Comparison of ENCODE assay signal across 27 mouse cellular contexts in genomic region chr9:65642546-65642945, GRCm38 (mm10). TPM values are rescaled to one million over a fixed set of nuclear protein-coding genes. Genes with fewer than 3 reads are reported as not detected.
A peak's percentile ranks its signal among the peaks of the same experiment; 100 is the strongest.
DNase-seq lines count a peak whose midpoint lies in the region; ATAC-seq and TF ChIP-seq lines count a peak whose summit lies in the region.
"Had no signal": no experiment of that assay in that cellular context is flagged by ENCODE, and none has a peak within 500 bp of the region (broad histone marks: within the 10 kb centered on the region; RNA-seq: fewer than 3 reads in every experiment).

No protein-coding gene starts in this region.

- 0 out of 2 replicates have a peak overlapping the region, but pooled peaks have one; percentile 81 for H3K27ac ChIP-seq in heart, embryonic 10.5 days
- H3K27ac ChIP-seq in heart, embryonic 15.5 days = peak overlapping the region; percentile 33
- H3K27ac ChIP-seq in ES-E14 (ENCODE audit: insufficient read depth, low read depth, low read length, poor library complexity, severe bottlenecking) = peak overlapping the region; percentile 99; the same call in 1 of the 2 replicates
- H3K27ac ChIP-seq: embryonic facial prominence, embryonic 12.5 days; embryonic facial prominence, embryonic 15.5 days; hindbrain, embryonic 12.5 days; hindbrain, embryonic 15.5 days had no signal

- H3K4me3 ChIP-seq in heart, embryonic 10.5 days = no peak overlapping the region
- no peak overlapping the region for H3K4me3 ChIP-seq in heart, embryonic 15.5 days
- H3K4me3 ChIP-seq in E14TG2a.4 (replicated peaks; ENCODE audit: low read length) (peak overlapping the region; percentile 61), ES-E14 (ENCODE audit: insufficient read depth in 1 of 2, low read depth in 1 of 2, low read length in 2 of 2, poor library complexity in 1 of 2, severe bottlenecking in 1 of 2) (no peak overlapping the region)
- H3K4me3 ChIP-seq: embryonic facial prominence, embryonic 12.5 days; embryonic facial prominence, embryonic 15.5 days; gastrocnemius, adult 2 months; hindbrain, embryonic 12.5 days; hindbrain, embryonic 15.5 days had no signal

- H3K36me3 ChIP-seq in heart, embryonic 10.5 days = no peaks in the 10 kb centered on the region; the same call in 1 of the 2 replicates
- H3K36me3 ChIP-seq in heart, embryonic 15.5 days = no peaks in the 10 kb centered on the region
- H3K36me3 ChIP-seq in E14TG2a.4 (ENCODE audit: insufficient read depth, low read length) = peaks cover 58% of the 10 kb centered on the region
- peaks cover 7% of the 10 kb centered on the region; the same call in 1 of the 2 replicates for H3K36me3 ChIP-seq in ES-E14 (ENCODE audit: control insufficient read depth, insufficient read depth, low read length, poor library complexity, severe bottlenecking)
- H3K36me3 ChIP-seq: embryonic facial prominence, embryonic 12.5 days; embryonic facial prominence, embryonic 15.5 days; G1E; hindbrain, embryonic 12.5 days; hindbrain, embryonic 15.5 days had no signal

- ATAC-seq in heart, embryonic 15.5 days (replicated peaks; ENCODE audit: insufficient number of reproducible peaks, insufficient read depth, low FRiP score, low read depth) = no peak
- ATAC-seq: forebrain, embryonic 14.5 days; forebrain, postnatal 0 days; intestine, postnatal 0 days; Patski had no signal

- H3K4me1 ChIP-seq in heart, embryonic 10.5 days = peaks cover 82% of the 10 kb centered on the region
- H3K4me1 ChIP-seq in heart, embryonic 15.5 days (replicated peaks) = peaks cover 71% of the 10 kb centered on the region
- peaks cover 93% of the 10 kb centered on the region for H3K4me1 ChIP-seq in E14TG2a.4 (replicated peaks; ENCODE audit: low read depth, low read length)
- H3K4me1 ChIP-seq in ES-E14 (ENCODE audit: control insufficient read depth in 2 of 2, insufficient read depth in 2 of 2, low read length in 2 of 2, poor library complexity in 1 of 2) = peaks cover 25 to 47% of the 10 kb centered on the region in 2 experiments
- H3K4me1 ChIP-seq: hindbrain, embryonic 15.5 days had no signal

- H3K4me2 ChIP-seq in heart, embryonic 15.5 days = no peak overlapping the region
- H3K4me2 ChIP-seq: embryonic facial prominence, embryonic 12.5 days; embryonic facial prominence, embryonic 15.5 days; hindbrain, embryonic 15.5 days had no signal

- TF ChIP-seq CTCF in E14TG2a.4 (conservative IDR thresholded peaks at IDR 0.05; ENCODE audit: low read length) = no peak

- no peak for DNase-seq in heart, embryonic 10.5 days (ENCODE audit: low spot score)
- DNase-seq in heart, postnatal 4 days = no peak
- no peak for DNase-seq in heart, postnatal 36 days
- no peak for DNase-seq in ES-E14 (ENCODE audit: low read depth, low spot score)
- DNase-seq in lung, postnatal 4 days = no peak
- DNase-seq in layer of hippocampus, postnatal 14 days (ENCODE audit: low spot score in 2 of 2) = no peak
- DNase-seq: adrenal gland, adult 2 months; adrenal gland, postnatal 14 days; cerebellum, adult 11 months; cerebellum, adult 2 months; cerebellum, adult 9-11 months; cerebellum, postnatal 25 days; forebrain, postnatal 0 days; gastrocnemius, adult 2 months; gastrocnemius, postnatal 14 days; heart, adult 18-20 months; kidney, adult 2 months had no signal

- intact Hi-C loops in heart, postnatal 36 days (cut with DNase I) = no loop called here

- no peaks in the 10 kb centered on the region for H3K27me3 ChIP-seq in heart, embryonic 10.5 days (ENCODE audit: insufficient read depth, poor library complexity, severe bottlenecking)
- no peaks in the 10 kb centered on the region for H3K27me3 ChIP-seq in heart, embryonic 15.5 days
- no peaks in the 10 kb centered on the region for H3K27me3 ChIP-seq in E14TG2a.4 (ENCODE audit: insufficient read depth, low read length)
- H3K27me3 ChIP-seq: embryonic facial prominence, embryonic 12.5 days; embryonic facial prominence, embryonic 15.5 days; hindbrain, embryonic 12.5 days; hindbrain, embryonic 15.5 days; Patski had no signal

- no peaks in the 10 kb centered on the region for H3K9me3 ChIP-seq in heart, embryonic 10.5 days
- H3K9me3 ChIP-seq in heart, embryonic 15.5 days (replicated peaks) = no peaks in the 10 kb centered on the region
- no peaks in the 10 kb centered on the region for H3K9me3 ChIP-seq in E14TG2a.4 (ENCODE audit: low read length)
- H3K9me3 ChIP-seq in ES-E14 (ENCODE audit: control insufficient read depth, insufficient read depth, low read depth, low read length) = no peaks in the 10 kb centered on the region
- H3K9me3 ChIP-seq: embryonic facial prominence, embryonic 12.5 days; embryonic facial prominence, embryonic 15.5 days; G1E; hindbrain, embryonic 12.5 days; hindbrain, embryonic 15.5 days had no signal

- H3K9ac ChIP-seq in heart, embryonic 15.5 days = no peak overlapping the region
- H3K9ac ChIP-seq in ES-E14 (ENCODE audit: insufficient read depth, low read depth, low read length, poor library complexity, severe bottlenecking) = no peak overlapping the region
- H3K9ac ChIP-seq: embryonic facial prominence, embryonic 12.5 days; embryonic facial prominence, embryonic 15.5 days; forebrain, postnatal 0 days; hindbrain, embryonic 12.5 days; hindbrain, embryonic 15.5 days had no signal

- in situ Hi-C loops in ES-E14 (cut with MboI; ENCODE audit: low sequenced_read_pairs in 2 of 2, unreplicated experiment in 2 of 2) = no loop called here

TF ChIP-seq in ES-E14, 5 proteins besides CTCF, POLR2A, EP300 and RAD21:
- TF ChIP-seq MAFK (IDR thresholded peaks at IDR 0.05; ENCODE audit: insufficient read depth, low read depth, low read length) (no peak), HCFC1 (IDR thresholded peaks at IDR 0.05; ENCODE audit: borderline replicate concordance, insufficient read depth, low read length) (no peak), CHD2 (IDR thresholded peaks at IDR 0.05; ENCODE audit: low read depth, low read length) (no peak), ZNF384 (IDR thresholded peaks at IDR 0.05; ENCODE audit: low read depth, low read length) (no peak), ZC3H11A (IDR thresholded peaks at IDR 0.05; ENCODE audit: borderline replicate concordance, low read depth, low read length) (no peak)

RNA-seq across cellular contexts. Expression of gene Rbpms2, which starts 13.1 kb away (rescaled TPM):
- 117 and 179 TPM in 2 replicates for polyA plus RNA-seq in heart, embryonic 10.5 days (2016; fragmentation: Nextera tagmentation; extraction: Ambion mirVana)
- total RNA-seq in heart, postnatal 4 days (2021) = 10 to 100 TPM; 89.4 to 97.0 TPM
- polyA plus RNA-seq in heart, embryonic 15.5 days (2015; fragmentation: Nextera tagmentation; extraction: Ambion mirVana) = 90.2 and 98.2 TPM in 2 replicates
- 10 to 100 TPM; 35.7 to 37.9 TPM for total RNA-seq in heart, postnatal 36 days (2021)
- total RNA-seq in ES-E14 (2012; rRNA removed) = 44.7 and 64.5 TPM in 2 replicates
- total RNA-seq in layer of hippocampus, postnatal 14 days (2021) = 1 to 10 TPM; 2.1 to 2.3 TPM

RNA-seq across cellular contexts. Expression of gene Oaz2, which starts 25.3 kb away (rescaled TPM):
- 268 and 288 TPM in 2 replicates for polyA plus RNA-seq in heart, embryonic 10.5 days (2016; fragmentation: Nextera tagmentation; extraction: Ambion mirVana)
- total RNA-seq in heart, postnatal 4 days (2021) = 100 to 1,000 TPM; 213 to 221 TPM
- 258 and 293 TPM in 2 replicates for polyA plus RNA-seq in heart, embryonic 15.5 days (2015; fragmentation: Nextera tagmentation; extraction: Ambion mirVana)
- 100 to 1,000 TPM; 225 to 237 TPM for total RNA-seq in heart, postnatal 36 days (2021)
- total RNA-seq in ES-E14 (2012; rRNA removed) = 30.1 and 51.5 TPM in 2 replicates
- 100 to 1,000 TPM; 213 to 221 TPM for total RNA-seq in layer of hippocampus, postnatal 14 days (2021)

RNA-seq across cellular contexts. Expression of gene Pif1, which starts 55.6 kb away (rescaled TPM):
- 16.7 and 17.7 TPM in 2 replicates for polyA plus RNA-seq in heart, embryonic 10.5 days (2016; fragmentation: Nextera tagmentation; extraction: Ambion mirVana)
- 1 to 10 TPM; 6.2 to 7.6 TPM for total RNA-seq in heart, postnatal 4 days (2021)
- polyA plus RNA-seq in heart, embryonic 15.5 days (2015; fragmentation: Nextera tagmentation; extraction: Ambion mirVana) = 9.8 and 12.8 TPM in 2 replicates
- under 1 TPM; 0.30 to 0.61 TPM for total RNA-seq in heart, postnatal 36 days (2021)
- 31.8 and 53.8 TPM in 2 replicates for total RNA-seq in ES-E14 (2012; rRNA removed)
- under 1 TPM; 0.67 to 0.69 TPM for total RNA-seq in layer of hippocampus, postnatal 14 days (2021)
- total RNA-seq: gastrocnemius, adult 2 months; heart, adult 18-20 months had no signal

Comparison
In these comparisons a context has a peak if more than half of its experiments do, and no peak if none do; other contexts are left out.
1. RNA of gene Pif1, which starts 55.6 kb away (total RNA-seq): 31.8 to 53.8 TPM in ES-E14 and 6.2 to 7.6 TPM in heart, postnatal 4 days; 0.67 to 0.69 TPM in layer of hippocampus, postnatal 14 days and 0.30 to 0.61 TPM in heart, postnatal 36 days; every median in the first group is over 4 times any median in the second.
2. H3K27ac ChIP-seq: peak in every context shown above with its lines; median percentile 99 in ES-E14; 81 in heart, embryonic 10.5 days; 33 in heart, embryonic 15.5 days.
3. RNA of gene Rbpms2, which starts 13.1 kb away (total RNA-seq): 89.4 to 97.0 TPM in heart, postnatal 4 days, 44.7 to 64.5 TPM in ES-E14 and 35.7 to 37.9 TPM in heart, postnatal 36 days; 2.1 to 2.3 TPM in layer of hippocampus, postnatal 14 days; every median in the first group is over 10 times any median in the second.